Mouse (Mus musculus) liver, embryonic 12.5 days (tissue): ENCODE results near the gene Mtr. TPM values are rescaled to one million over a fixed set of nuclear protein-coding genes. Genes with fewer than 3 reads are reported as not detected.

Source experiments
- ATAC-seq: fragments of 200-750 bp; cut with Nextera tagmentation; 2 replicates; pipeline ENCODE4 v1.8.0; 2017; ENCODE audit warnings: moderate number of reproducible peaks, mild to moderate bottlenecking, moderate library complexity
- H3K27ac ChIP-seq: fragments of 300-500 bp; sonication (generic); 2 replicates; pipeline ENCODE4 v1.5.1; 2016; ENCODE audit warnings: mild to moderate bottlenecking
- H3K27me3 ChIP-seq: fragments of 300-500 bp; sonication (generic); replicated peaks from 2 replicates; pipeline ENCODE4 v1.6.1; 2016; ENCODE audit warnings: mild to moderate bottlenecking, moderate library complexity
- H3K36me3 ChIP-seq: fragments of 300-500 bp; sonication (generic); 2 replicates; pipeline ENCODE4 v1.6.1; 2016; ENCODE audit warnings: mild to moderate bottlenecking, moderate library complexity
- H3K4me1 ChIP-seq: fragments of 300-500 bp; sonication (generic); 2 replicates; pipeline ENCODE4 v1.6.1; 2016
- H3K4me2 ChIP-seq: fragments of 300-500 bp; sonication (generic); 2 replicates; pipeline ENCODE4 v1.6.1; 2016; ENCODE audit warnings: mild to moderate bottlenecking, moderate library complexity
- H3K4me3 ChIP-seq: fragments of 300-500 bp; sonication (generic); 2 replicates; pipeline ENCODE4 v1.5.1; 2016; ENCODE audit warnings: mild to moderate bottlenecking, moderate library complexity
- H3K9ac ChIP-seq: fragments of 300-500 bp; sonication (generic); 2 replicates; pipeline ENCODE4 v1.6.1; 2016; ENCODE audit warnings: mild to moderate bottlenecking, moderate library complexity
- H3K9me3 ChIP-seq: fragments of 300-500 bp; sonication (generic); replicated peaks from 2 replicates; pipeline ENCODE4 v1.6.1; 2016; ENCODE audit warnings: mild to moderate bottlenecking, moderate library complexity
- WGBS: fragments of 180-500 bp; shearing (Covaris S2); methylation state at CpG from one replicate; pipeline ENCODE4 v1.1.7; 2016; ENCODE audit not compliant: insufficient replicate concordance; 5-methylcytosine and 5-hydroxymethylcytosine counted together
- polyA plus RNA-seq: library from polyadenylated mRNA; unstranded; fragments of >200 nt; fragmentation: Nextera tagmentation; extraction: Ambion mirVana; gene quantifications from 2 replicates; pipeline ENCODE4 v1.2.1, GENCODE M21; 2016

Gene Mtr
- polyA plus RNA-seq, 1 experiment from 2014 or later: 16.6 TPM

DNA sequence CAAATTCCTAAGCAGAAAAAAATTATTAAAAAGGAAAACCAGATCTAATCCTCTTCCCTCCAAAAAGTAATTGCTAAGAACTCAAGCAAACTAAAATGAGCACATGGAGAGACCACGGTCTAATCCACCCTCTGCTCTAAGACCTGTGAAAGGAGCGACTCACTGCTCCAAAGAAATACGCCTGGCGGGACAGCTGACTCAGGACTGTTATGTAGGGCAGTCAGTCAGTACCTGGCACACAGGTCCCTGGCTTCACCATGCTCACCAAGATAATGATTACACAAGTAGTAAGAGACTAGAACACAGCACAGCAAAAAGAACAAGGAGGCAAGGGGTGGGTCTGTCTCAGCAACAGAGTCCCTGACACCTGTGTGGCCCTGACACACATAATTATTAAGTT lies 29.7 kb downstream of the Mtr start:
- H3K9me3 ChIP-seq: no peaks in the 10 kb centered on the region
- no peak for ATAC-seq
- H3K27ac ChIP-seq: no peak overlapping the region
- no peak overlapping the region for H3K4me3 ChIP-seq
- H3K9ac ChIP-seq: no peak overlapping the region
- 88% methylated on average over 4 of the region's 4 CpGs for WGBS
- H3K27me3 ChIP-seq: no peaks in the 10 kb centered on the region
- H3K4me2 ChIP-seq: no peak overlapping the region
- H3K36me3 ChIP-seq: peaks cover 99% of the 10 kb centered on the region
- no peaks in the 10 kb centered on the region for H3K4me1 ChIP-seq

DNA sequence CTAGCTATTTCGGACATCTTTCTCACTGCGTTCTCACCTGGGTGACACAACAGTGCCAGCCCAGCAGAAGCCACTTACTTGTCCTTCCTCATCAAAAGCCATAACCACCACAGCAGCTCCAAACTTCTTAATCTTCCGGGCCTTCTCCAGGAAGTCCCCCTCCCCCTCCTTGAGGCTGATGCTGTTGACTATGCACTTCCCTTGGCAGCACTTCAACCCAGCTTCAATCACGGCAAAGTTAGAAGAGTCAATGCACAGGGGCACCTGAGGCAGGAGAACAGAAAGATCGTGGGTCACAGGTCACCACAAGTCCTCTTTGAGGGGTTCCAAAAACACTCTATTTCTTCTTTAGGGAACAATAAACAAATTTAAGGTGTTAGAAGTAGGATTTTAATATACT lies 30.3 kb downstream of the Mtr start:
- Histone ChIP-seq H3K36me3 (peaks cover 99% of the 10 kb centered on the region), H3K27me3 (no peaks in the 10 kb centered on the region), H3K4me2 (no peak overlapping the region), H3K9me3 (no peaks in the 10 kb centered on the region), H3K4me1 (no peaks in the 10 kb centered on the region), H3K9ac (no peak overlapping the region), H3K4me3 (no peak overlapping the region), H3K27ac (no peak overlapping the region)
- 79% methylated on average over 5 of the region's 5 CpGs for WGBS
- no peak for ATAC-seq

DNA sequence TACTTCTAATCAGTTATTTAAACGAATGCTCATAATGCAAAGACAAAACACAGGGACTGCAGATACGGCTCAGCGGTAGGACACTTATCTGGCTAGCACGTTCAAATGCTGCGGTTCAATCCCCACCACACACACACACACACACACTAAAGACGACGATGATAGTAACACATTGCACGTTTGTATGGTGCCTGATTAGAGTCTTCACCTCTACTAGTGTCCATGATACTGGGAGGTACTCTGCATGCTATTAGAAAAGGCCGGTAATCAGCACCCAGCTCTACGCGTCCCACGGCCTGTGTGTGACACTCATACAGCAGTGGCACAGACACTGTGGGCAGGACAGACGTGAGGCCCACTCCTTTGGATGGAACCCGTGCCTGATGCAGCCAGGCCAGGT lies 39.3 kb downstream of the Mtr start:
- Histone ChIP-seq H3K27ac (no peak overlapping the region), H3K27me3 (no peaks in the 10 kb centered on the region), H3K9me3 (no peaks in the 10 kb centered on the region), H3K9ac (no peak overlapping the region), H3K4me1 (no peaks in the 10 kb centered on the region), H3K4me2 (no peak overlapping the region), H3K4me3 (no peak overlapping the region), H3K36me3 (peaks cover 86% of the 10 kb centered on the region)
- WGBS: 70% methylated on average over 14 of the region's 14 CpGs
- ATAC-seq: peak; percentile 66

DNA sequence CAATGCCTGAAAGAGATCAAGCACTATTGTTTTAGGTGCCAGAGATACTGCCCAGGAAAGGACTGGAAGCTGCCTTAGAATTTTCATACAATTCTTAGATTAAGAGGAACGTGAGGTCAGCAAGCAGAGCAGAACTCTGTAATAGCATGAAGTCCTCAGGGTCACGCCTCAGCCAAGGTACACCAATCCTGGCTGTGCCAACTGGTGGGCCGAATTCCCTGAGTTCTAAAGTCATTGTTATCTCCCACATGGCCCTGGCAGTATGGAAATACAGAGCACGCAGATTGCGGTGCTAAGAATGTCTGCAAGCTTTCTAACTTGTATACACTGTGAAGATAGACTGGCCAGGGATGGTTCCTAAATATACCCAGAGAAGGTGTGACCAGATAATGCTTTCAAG lies 43.0 kb downstream of the Mtr start:
- Histone ChIP-seq H3K9me3 (no peaks in the 10 kb centered on the region), H3K36me3 (peaks cover 83% of the 10 kb centered on the region), H3K27ac (no peak overlapping the region), H3K4me1 (no peaks in the 10 kb centered on the region), H3K27me3 (no peaks in the 10 kb centered on the region), H3K4me3 (no peak overlapping the region), H3K9ac (no peak overlapping the region), H3K4me2 (no peak overlapping the region)
- no peak for ATAC-seq
- 86% methylated on average over 5 of the region's 5 CpGs for whole genome bisulfite sequencing

DNA sequence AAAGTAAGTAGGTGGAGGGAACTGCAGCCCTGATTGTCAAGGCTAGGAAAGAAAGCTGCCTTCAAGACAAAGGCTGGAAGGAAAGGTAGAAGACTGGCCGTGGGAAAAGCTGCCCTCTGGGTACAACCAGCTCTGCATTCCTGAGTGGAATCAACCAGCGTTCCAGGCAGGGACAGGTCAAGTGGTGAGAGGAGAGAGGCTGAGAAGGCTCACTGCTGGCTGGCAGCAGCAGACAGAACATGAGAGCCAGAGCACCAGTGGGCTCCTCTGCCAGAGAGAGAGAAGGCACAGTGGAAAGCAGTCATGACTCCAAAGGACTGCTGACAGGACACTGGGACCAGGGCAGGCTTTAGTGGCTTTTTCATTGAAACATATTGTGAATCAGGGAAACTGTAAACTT lies 46.9 kb downstream of the Mtr start:
- no peak overlapping the region for H3K27ac ChIP-seq
- 69% methylated on average over 2 of the region's 2 CpGs for WGBS
- no peak for ATAC-seq
- H3K4me1 ChIP-seq: no peaks in the 10 kb centered on the region
- peaks cover 75% of the 10 kb centered on the region for H3K36me3 ChIP-seq
- H3K4me2 ChIP-seq: no peak overlapping the region
- no peak overlapping the region for H3K9ac ChIP-seq
- H3K27me3 ChIP-seq: no peaks in the 10 kb centered on the region
- H3K4me3 ChIP-seq: no peak overlapping the region
- no peaks in the 10 kb centered on the region for H3K9me3 ChIP-seq

DNA sequence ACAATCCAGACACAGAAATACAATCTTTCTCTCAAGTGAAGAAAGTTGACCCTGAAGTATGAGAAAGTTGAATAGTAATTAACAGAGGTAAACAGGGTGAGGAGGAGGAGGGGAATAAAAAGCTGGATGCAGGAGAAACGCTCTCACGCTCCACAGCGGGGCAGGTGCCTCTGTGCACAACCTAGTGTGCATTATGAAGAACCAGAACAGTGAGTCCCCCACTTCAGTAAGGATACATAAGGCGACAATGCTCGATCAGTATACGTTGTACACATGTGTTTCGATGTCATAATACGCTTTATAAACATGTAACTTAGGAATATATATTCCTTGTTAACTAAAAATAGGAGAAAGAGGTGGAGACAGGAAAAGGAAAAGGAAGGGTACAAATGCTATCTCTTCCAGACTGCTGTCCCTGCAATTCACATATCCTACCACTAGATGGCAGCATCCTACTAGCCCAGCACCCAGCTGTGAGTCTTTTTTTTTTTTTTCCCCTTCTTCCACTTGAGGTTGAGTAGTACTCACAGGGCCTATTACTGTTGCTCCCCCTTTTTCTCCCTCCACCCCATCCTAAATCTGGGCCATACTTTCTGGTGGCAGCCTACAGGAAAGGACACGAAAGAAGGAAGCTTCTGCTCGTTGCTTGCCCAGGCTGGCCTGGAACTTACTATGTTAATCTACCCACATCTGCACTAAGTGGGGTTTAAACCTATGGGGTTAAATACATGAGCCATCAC lies 47.7 kb downstream of the Mtr start:
- Histone ChIP-seq H3K4me2 (no peak overlapping the region), H3K9me3 (no peaks in the 10 kb centered on the region), H3K27me3 (no peaks in the 10 kb centered on the region), H3K4me3 (no peak overlapping the region), H3K9ac (no peak overlapping the region), H3K4me1 (no peaks in the 10 kb centered on the region), H3K36me3 (peaks cover 77% of the 10 kb centered on the region), H3K27ac (no peak overlapping the region)
- 61% methylated on average over 10 of the region's 10 CpGs for WGBS
- ATAC-seq: no peak

DNA sequence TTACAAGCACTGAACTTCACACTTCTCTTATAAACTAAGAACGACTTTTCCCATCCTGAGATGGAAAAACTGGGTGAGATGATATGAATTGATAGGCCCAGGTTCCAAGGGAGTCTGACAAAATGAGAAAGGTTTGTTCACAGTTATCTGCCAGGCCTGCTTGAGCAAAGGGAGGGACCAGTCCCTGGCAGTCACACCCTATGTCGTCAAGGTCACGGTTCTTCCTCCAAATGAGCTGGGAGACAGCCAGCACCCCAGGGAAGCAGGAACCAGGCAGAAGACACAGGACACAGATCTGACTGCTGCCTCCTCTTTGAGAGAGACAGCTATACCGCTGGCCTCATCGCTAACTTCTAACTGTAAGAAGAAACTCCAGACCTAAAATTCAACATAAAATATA lies 57.5 kb downstream of the Mtr start:
- H3K4me2 ChIP-seq: no peak overlapping the region
- no peak overlapping the region for H3K9ac ChIP-seq
- 76% methylated on average over 5 of the region's 5 CpGs for WGBS
- no peaks in the 10 kb centered on the region for H3K9me3 ChIP-seq
- no peaks in the 10 kb centered on the region for H3K4me1 ChIP-seq
- no peak overlapping the region for H3K27ac ChIP-seq
- H3K27me3 ChIP-seq: no peaks in the 10 kb centered on the region
- no peak overlapping the region for H3K4me3 ChIP-seq
- ATAC-seq: no peak
- H3K36me3 ChIP-seq: peaks cover 82% of the 10 kb centered on the region

DNA sequence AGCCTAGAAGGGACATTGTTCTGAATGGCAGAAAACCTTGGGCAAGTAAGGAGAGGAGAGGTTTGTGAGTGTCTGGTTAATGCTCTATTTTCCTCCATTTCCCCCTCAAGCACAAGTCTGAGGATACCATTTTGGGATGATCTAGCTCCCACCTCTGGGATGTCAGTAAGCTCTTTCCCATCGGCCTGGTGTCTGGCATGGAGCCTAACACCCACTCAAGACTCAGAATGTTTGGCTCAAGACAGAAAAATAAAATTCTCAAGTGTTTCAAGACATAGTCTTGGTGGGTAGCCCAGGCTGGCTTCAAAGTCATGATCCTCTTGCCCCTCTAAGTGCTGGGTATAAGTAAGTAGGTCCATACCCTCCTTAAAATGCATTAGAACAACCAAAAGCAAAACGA lies 59.4 kb downstream of the Mtr start:
- Histone ChIP-seq H3K27me3 (no peaks in the 10 kb centered on the region), H3K36me3 (peaks cover 83% of the 10 kb centered on the region), H3K4me1 (no peaks in the 10 kb centered on the region), H3K4me2 (no peak overlapping the region), H3K27ac (no peak overlapping the region), H3K9me3 (no peaks in the 10 kb centered on the region), H3K4me3 (no peak overlapping the region), H3K9ac (no peak overlapping the region)
- WGBS: 84% methylated on average over 2 of the region's 2 CpGs
- ATAC-seq: no peak

DNA sequence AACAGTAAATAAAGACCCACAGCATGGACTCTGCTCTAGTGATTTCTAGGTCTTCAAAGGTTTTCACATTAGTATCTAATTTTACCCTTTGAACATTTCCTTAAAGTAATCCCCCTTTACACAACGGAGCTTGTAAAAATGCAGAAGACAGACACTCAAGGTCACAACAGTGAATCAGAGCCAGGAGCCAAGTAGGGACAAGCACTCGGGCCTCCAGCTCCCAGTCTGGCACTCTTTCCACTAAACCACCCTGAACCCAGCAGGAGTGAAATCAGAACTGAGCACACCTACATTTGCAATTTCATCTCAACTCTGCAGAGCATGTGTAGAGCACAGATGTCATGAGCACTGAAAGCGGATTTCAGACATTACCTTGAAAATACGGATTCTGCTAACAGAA lies 61.1 kb downstream of the Mtr start:
- ATAC-seq: no peak
- no peak overlapping the region for H3K4me3 ChIP-seq
- H3K36me3 ChIP-seq: peaks cover 95% of the 10 kb centered on the region
- no peak overlapping the region for H3K4me2 ChIP-seq
- no peak overlapping the region for H3K27ac ChIP-seq
- no peak overlapping the region for H3K9ac ChIP-seq
- no peaks in the 10 kb centered on the region for H3K27me3 ChIP-seq
- no peaks in the 10 kb centered on the region for H3K4me1 ChIP-seq
- 83% methylated on average over 4 of the region's 4 CpGs for WGBS
- H3K9me3 ChIP-seq: no peaks in the 10 kb centered on the region

DNA sequence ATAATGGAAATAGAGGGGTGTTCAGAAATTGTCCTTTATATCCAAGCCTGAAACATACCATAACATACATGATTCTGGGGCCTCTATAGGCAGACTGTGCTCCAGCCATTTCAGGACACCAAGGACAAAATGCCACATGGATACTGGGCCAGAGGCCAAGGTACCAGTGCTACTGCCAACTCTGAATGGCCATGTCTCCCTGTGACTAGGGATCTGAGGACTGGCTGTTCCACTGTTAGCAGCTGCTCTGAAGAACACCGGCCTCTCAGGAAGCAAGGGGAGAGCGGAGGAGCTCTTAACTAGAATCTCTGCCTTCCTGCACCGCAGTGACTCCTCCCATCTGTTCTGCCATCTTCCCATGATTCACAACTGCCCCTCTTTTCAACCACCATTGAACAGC lies 61.9 kb downstream of the Mtr start:
- WGBS: 97% methylated on average over 3 of the region's 3 CpGs
- H3K4me1 ChIP-seq: no peaks in the 10 kb centered on the region
- no peaks in the 10 kb centered on the region for H3K27me3 ChIP-seq
- no peak overlapping the region for H3K27ac ChIP-seq
- no peak overlapping the region for H3K9ac ChIP-seq
- no peak overlapping the region for H3K4me2 ChIP-seq
- peaks cover 95% of the 10 kb centered on the region for H3K36me3 ChIP-seq
- no peaks in the 10 kb centered on the region for H3K9me3 ChIP-seq
- no peak overlapping the region for H3K4me3 ChIP-seq
- ATAC-seq: no peak

DNA sequence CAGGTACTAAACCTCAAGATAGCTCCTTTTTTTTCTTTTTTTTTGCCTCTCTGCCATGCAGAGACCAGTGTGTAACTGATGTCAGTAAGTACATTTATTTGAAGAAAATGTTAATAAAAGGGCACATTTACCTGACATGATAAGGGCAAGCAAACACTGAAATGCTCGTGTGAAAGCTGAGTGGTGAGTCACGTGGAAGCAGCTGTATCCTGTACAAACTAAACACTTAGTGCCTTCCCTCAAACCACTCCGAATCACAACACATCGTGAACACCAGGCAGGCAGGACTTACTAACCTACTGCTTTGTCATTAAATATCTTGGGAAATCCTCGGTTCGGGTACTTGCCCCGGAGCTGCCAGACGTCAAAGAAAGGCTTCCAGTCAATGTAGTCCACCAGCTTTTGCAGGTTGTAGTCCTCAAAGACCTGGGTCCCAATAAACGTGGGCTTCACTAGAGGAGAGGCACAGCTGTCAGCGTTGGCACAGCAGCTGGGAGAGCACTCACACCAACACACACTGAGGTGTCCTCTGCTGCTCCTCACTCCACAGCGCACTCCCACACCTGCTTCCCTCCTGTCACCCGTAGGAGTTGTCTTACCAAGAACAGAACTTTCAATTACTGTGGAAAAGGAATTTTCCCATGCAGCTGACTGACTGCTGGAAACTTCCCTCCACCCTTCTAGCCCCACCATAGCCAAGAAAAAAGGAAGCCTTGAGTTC lies 62.8 kb downstream of the Mtr start:
- no peak for ATAC-seq
- H3K27ac ChIP-seq: no peak overlapping the region
- no peak overlapping the region for H3K4me3 ChIP-seq
- 81% methylated on average over 12 of the region's 12 CpGs for WGBS
- peaks cover 95% of the 10 kb centered on the region for H3K36me3 ChIP-seq
- no peaks in the 10 kb centered on the region for H3K4me1 ChIP-seq
- H3K4me2 ChIP-seq: no peak overlapping the region
- H3K9me3 ChIP-seq: no peaks in the 10 kb centered on the region
- H3K27me3 ChIP-seq: no peaks in the 10 kb centered on the region
- no peak overlapping the region for H3K9ac ChIP-seq

DNA sequence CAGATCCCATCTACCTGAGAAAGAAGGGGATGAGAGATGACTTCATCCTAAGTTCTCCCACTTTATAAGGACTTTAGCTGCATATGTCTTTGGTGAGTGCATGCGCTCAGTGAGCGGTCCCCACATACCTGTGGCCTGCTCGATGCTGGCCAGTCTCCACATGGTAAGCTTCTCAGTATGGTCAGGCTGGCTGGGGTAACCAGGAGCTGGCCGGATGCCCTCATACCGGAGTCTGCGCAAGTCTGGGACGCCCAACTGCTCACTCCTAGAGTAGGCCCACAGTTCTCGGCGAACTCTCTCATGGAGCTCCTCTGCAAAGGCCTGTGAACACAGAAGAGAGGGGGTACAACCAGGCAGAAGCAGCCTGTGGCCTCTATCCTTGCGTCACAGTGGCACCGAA lies 68.7 kb downstream of the Mtr start:
- Histone ChIP-seq H3K4me3 (no peak overlapping the region), H3K36me3 (peaks cover 89% of the 10 kb centered on the region), H3K27ac (no peak overlapping the region), H3K4me2 (no peak overlapping the region), H3K27me3 (no peaks in the 10 kb centered on the region), H3K4me1 (no peaks in the 10 kb centered on the region), H3K9ac (no peak overlapping the region), H3K9me3 (no peaks in the 10 kb centered on the region)
- WGBS: 93% methylated on average over 11 of the region's 11 CpGs
- ATAC-seq: no peak
